Mouse (Mus musculus): Measurements from ENCODE around the gene Nkain4. TPM values are rescaled to one million over a fixed set of nuclear protein-coding genes. Genes with fewer than 3 reads are reported as not detected.

Nkain4 gene
- under 1 TPM in 1 of 2 experiments, not detected in 1; 0.49 TPM for total RNA-seq (2021)
- long read RNA-seq, experiment 1, partial matches to known transcripts = 0 of 1 reads
- long read RNA-seq, experiment 1, other reads (novel, unspliced or antisense) = 0 of 1 reads
- long read RNA-seq, experiment 2 = 0 reads

DNA sequence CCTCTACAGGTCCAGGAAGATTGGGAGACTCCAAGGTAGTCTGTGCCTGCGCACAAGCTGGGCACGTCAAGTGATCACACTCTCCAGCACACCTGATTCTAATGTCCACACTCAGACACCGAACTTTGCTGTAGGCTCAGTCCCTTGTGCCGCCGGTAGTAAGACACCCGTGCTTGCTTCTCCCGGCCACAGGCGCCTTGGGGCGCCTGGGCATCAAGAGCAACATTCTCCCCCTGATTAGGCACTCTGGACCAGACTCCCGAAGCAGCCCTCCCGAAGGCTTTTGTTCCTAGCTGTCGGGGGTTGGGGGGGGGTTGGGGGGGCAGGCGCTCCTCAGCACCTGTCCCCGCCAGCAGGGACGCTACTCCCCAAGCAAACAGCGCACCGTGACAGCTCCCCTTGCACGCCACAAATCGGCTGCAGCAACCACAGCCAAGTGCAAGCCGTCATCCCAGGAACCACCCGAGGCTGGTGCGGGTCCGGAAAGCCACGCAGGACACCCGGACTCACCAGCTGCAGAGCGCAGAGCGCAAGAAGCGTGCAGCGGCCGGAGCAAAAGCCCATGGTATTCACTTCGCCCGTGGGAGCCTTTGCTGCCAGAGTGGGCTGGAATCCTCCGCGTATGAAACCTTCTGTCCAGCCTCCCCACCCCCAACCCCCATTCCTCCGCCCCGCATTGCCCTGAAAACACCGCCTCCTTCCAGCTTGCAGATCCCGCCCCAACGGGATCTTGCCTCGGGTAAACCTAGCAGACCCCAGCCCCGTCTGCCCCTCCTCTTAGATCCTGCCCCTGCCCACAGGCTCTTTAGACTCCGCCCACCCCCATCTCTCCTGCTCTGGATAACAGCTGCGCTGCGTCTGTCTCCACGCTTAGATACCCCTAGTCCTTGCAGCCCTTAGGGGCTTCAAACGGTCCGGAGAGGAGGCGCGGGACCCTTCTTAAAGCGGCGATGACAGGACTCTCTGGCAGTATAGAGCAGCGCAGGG, at the start of gene Nkain4:
Nkain4 (minus strand) TSS at position 639 of the 987 bp plus-strand sequence.
- DNase-seq = no peak

DNA sequence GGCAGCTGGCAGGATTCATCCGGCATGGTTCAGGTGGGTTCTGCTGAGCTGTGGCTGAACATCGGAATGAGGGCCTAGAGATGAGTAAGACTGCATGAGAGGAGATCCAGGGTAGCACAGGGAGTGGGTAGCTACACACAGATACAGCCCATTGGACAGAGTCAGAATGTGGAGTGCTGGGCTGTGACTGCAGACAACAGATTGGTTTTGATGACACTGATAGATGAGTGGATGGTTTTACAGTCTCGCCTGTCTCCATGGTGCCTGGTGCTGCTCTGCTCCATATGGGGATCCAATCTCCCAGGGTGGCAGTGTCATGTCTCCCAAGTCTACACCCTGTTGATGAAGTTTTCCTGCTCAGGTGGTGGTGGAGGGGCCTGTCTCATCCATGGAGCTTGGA, 42.4 kb upstream of the Nkain4 start:
- no peak for DNase-seq

- no peak for DNase-seq
Measured at GRCm38 (mm10) chr2:180996436-180996835, 41.9 kb upstream of the Nkain4 start.

DNA sequence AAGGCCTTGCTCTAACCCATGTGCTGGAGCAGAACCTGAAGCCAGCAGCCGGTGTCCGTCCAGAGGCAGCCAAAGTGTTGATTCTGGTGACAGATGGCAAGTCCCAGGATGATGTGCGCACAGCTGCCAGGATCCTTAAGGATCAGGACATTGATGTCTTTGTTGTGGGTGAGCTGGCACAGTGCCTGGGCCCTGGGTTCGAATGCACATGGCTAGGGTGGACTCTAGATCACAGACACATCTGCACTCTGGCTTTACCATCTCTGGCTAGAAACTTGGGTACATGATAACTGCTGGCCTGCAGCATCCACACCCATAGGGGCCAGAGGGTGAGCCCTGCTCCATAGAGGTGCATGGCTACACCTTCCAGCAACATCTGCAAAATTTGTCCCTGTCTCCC, 41.0 kb upstream of the Nkain4 start:
- DNase-seq = no peak

DNA sequence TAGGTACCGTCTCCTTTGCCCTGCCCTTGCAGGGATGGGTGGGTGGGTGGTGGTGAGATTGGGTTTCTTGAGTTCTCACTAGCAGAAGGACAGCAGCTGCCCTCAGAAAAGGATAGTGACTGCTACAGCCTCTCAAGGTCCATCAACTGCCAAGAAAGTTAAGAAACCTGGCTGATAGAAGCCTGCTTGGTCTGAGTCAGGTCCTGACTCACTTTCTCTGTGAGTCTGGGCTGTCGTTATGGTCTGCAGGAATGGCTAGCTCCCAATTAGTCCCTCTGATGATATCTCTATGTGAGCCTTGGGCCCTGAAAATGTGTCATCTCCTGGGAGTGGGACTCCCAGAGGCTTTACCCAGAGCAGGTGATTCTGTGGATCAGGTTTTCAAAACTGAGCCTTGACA, 39.9 kb upstream of the Nkain4 start:
- no peak for DNase-seq

GRCm38 (mm10) chr2:180990347-180990746, 35.8 kb upstream of the Nkain4 start:
- no peak for DNase-seq

DNA sequence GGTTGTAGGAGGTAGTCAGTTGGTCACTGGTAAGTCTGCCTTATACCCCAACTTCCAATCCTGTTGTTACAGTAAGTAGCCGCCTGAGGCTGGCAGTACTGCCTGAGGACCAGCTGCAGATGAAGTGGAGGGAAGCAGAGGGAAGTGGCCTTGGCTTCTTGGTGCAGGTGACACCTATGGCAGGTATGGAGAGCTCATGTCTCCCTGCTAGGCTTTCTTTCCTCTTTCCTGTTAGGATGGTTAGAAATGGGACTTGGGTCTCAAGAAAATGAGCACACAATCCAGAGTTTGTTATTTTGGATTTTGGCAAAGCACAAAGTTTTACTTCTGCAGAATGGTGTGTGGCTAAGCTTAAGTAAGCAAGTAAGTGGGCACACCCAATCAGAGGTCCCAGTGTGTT, 34.4 kb upstream of the Nkain4 start:
- DNase-seq = no peak

- no peak for DNase-seq
Measured at GRCm38 (mm10) chr2:180988347-180988913, 33.9 kb upstream of the Nkain4 start.

GRCm38 (mm10) chr2:180987432-180988030, 33.0 kb upstream of the Nkain4 start:
- DNase-seq = no peak

GRCm38 (mm10) chr2:180987001-180987400, 32.5 kb upstream of the Nkain4 start:
- DNase-seq = no peak

- no peak for DNase-seq
Measured at GRCm38 (mm10) chr2:180986449-180986848, 31.9 kb upstream of the Nkain4 start, which contains the start of gene Col20a1. TSS of gene Col20a1 (plus strand) at chr2:180986535.

GRCm38 (mm10) chr2:180985635-180986034, 31.1 kb upstream of the Nkain4 start:
- no peak for DNase-seq

GRCm38 (mm10) chr2:180981133-180981532, 26.6 kb upstream of the Nkain4 start:
- DNase-seq = no peak

DNA sequence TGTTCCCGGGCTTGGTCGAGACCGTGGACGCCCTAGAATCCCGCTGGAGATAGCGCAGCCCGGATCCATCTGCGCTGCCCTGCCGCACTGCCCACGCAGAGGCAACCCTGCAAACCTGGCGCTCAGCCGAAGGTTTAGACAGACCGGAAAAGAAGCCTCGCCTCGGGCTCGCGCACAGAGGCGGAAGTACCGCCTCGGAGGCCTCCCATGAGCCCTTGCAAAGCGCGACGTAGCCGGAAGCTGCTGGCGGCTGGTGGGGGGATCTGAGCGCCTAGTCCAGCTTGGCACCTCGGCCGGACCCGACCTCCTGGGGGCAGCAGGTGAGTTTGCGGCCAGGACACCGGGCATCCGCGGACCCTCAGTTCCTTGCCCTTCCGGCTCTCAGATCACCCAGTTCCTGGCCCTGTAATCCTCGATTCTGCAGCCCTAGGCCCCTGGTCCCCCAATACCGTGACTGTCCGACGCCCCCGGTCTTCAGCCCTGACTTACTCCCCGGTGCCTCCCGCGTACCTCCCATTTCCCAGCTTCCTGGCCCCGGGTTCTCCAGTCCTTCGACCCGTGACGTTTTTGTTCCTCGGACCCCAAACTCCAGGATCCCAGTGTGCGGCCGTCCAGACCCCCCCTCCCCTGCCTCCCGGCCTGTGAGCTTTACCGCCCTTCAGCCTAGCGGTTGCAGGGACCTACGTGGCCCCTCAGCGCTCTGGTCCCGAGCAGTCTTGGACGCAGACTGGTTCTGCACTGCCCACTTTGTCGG, 12.7 kb upstream of the Nkain4 start, which contains the start of gene Arfgap1:
Arfgap1 (plus strand) TSS at position 216 of the 754 bp plus-strand sequence.
- DNase-seq = peak; percentile 89

- no peak for DNase-seq
Measured at GRCm38 (mm10) chr2:180966092-180966882, 11.8 kb upstream of the Nkain4 start.

DNA sequence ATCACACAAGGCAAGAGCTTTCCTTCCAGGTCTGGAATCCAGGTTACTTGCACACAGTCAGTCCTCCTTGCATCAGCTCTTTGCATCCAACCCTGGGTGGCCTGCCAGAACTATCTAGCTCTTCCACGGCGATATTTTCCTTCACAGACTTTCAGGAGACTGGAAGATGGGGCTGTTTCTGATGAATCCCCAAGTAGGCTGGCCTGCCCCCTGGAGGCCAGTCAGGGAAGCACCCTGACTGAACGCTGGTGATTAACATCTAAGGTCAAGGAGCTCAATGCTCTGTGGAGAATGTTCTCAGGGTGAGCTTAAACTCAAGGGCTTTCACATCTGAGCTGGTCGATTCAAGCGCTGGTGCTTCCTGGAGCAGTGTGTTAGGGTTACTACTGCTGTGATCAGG, 9.5 kb upstream of the Nkain4 start:
- DNase-seq = peak; percentile 45

- no peak for DNase-seq
Measured at GRCm38 (mm10) chr2:180962616-180963308, 8.3 kb upstream of the Nkain4 start.

DNA sequence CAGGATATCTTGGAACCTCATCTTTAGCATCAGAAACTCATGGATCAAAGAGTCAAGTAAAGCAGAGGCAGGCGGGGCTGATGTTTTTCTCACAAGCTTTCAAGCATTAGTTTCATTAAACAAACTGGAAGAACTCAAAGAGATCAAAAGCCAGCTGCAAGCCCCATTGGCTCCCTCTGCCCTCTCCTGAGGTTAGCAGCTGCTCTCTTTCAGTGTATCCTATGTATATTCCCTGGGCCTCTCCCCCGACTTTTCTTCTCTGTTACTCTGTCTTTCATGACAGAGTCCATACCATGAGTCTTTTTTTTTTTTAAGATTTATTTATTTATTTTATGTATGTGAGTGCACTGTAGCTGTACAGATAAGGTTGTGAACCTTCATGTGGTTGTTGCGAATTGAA, 5.7 kb upstream of the Nkain4 start:
- DNase-seq = no peak

DNA sequence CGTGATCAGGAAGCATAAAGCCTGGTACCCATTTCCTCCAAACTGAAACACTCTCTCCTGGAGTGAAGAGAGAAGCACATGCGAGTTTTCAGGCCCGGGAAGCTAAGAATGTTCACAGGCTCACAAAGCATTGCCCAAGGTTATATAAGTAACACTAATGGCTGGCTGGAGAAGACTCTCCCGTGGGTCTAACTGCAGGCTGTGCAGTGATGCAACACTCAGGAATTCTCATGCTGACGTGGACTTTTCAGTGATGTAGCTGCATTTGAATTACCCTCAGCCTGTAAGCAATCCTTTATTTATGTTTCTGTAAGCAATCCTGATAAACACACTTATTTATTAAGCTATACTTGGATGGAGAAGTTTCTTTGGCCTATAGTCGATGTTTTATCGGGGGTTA, 5.1 kb upstream of the Nkain4 start:
- DNase-seq = no peak

DNA sequence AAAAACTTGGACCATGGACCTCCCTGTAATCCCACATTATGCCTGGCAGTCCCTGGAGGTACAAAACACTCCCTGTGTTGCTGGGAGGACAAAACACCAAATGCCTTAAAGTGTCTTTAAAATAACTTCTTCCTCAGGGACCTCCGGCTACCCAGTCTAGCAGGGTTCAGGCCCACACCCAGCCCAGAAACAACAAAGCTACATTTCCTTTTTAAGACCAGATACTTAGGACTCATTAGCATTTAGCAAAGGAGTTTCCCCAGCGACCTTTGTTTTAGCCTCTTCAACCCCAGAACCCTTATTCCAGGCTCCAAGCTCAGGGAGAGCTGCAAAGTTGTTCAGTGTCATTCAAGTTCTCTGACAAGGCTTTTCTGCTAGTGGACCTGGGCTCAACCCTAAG, 861 bp downstream of the Nkain4 start:
- no peak for DNase-seq

All from gastrocnemius, postnatal 25 days (tissue).